Mouse (Mus musculus) right cerebral cortex, postnatal 4 days (tissue): ENCODE measurements around the gene Tle2.
A peak's percentile ranks its signal among the peaks of the same experiment; 100 is the strongest.

Experiments
- DNase-seq: peaks from one replicate; pipeline ENCODE4 v3.0.0-alpha.2; 2022

The Tle2 gene

GRCm38 (mm10) chr10:81575208-81575631 is 859 bp downstream of the Tle2 start:
- peak; percentile 47 for DNase-seq

DNA sequence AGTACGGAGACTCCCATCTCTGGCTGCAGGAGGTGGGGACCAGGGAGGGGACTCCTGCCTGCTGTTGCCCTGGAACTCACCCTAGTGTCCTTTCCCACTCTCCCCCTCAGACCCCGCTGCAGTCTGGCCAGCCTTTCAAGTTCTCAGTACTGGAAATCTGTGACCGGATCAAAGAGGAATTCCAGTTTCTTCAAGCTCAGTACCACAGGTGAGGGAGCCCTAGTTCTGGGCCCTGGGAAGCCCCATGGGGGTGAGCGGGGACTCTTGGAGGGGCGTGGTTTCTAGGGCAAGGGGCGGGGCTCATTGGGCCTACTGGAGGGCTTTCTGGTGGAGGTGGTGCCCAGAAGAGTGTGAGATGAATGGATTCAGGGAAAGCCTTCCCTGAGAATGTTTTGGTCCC is 1.3 kb downstream of the Tle2 start:
- no peak for DNase-seq

DNA sequence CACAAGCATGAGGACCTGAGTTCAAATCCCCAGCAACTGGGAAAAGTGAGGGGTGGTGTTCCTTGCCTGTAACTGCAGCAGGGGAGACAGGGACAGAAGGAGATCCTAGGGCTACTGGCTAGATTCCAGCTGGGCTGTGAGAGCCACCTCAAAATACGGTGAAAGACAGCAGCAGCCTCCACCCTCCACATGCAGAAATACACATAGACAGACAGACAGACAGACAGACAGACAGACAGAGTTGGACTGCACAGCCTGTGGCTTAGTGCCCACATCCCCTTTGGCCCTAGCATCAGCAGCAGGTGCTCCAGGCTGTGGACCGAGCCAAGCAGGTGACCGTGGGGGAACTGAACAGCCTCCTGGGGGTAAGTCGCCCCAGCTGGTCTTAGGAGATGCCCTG is 5.6 kb downstream of the Tle2 start:
- DNase-seq: no peak

DNA sequence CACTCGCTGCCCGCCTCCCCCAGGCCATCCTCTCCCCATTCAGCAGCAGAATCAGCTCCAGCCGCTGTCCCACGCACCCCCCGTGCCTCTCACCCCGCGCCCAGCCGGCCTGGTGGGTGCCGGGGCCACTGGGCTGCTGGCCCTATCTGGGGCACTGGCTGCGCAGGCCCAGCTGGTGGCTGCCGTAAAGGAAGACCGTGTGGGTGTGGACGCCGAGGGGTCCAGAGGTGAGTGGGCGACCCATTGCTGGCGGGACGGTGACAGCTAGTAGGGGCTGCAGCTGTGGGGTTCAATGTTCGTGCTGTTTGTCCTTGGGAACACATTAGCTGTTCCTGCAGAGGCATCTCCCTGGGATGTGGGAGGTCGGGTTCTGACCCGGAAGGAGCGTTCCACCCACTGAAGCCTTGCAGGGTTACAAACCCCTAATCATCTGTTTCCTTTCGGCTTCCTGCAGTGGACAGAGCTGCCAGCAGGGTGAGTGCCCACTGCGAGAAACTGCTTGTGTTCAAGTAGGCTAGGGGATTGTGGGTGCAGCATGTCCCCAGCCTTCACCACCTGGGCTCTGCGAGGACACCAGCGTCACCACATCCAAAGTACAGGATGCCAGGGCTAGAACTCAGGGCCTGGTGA is 6.2 kb downstream of the Tle2 start:
- DNase-seq: no peak

DNA sequence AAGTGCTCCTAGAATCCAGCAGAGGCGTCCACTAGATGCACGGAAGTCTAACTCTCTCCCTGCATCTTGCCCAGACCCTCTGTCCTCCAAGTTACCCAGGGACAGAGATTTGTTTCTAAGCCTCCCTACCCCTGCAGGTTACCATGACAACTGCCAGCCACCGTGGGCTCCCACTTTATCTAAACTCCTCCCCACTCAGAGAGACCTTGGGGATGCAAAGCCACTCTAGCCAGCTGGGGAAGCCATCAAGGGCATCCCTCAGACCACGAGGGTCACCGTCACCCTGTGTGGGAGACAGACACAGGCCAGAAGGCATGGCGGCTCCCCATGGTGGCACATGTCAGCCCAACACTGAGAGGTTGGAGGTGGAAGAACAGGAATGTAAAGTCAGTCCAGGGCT is 9.0 kb downstream of the Tle2 start:
- no peak for DNase-seq

GRCm38 (mm10) chr10:81588739-81589138 is 14.4 kb downstream of the Tle2 start:
- DNase-seq: no peak

DNA sequence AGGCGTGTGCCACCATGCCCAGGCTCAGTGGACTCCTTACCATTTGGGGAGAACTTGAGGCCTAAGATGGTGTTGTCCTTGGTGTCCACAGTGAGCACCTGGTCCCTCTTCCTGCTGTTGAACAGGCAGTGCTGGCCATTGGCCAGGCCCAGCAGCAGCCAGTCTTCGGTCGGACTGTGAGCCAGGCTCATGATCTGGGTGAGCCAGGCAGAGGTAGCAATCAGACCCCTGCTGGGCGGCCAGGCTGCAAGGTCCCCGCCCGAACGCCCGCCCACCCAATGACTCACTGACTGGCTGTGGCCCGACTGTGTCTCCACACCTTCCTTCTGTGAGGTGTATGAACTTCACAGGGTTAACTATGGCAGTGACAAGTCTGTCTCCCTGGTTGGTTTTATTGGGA is 17.5 kb downstream of the Tle2 start:
- no peak for DNase-seq

- no peak for DNase-seq
Observed at GRCm38 (mm10) chr10:81592631-81593030, 18.3 kb downstream of the Tle2 start.

DNA sequence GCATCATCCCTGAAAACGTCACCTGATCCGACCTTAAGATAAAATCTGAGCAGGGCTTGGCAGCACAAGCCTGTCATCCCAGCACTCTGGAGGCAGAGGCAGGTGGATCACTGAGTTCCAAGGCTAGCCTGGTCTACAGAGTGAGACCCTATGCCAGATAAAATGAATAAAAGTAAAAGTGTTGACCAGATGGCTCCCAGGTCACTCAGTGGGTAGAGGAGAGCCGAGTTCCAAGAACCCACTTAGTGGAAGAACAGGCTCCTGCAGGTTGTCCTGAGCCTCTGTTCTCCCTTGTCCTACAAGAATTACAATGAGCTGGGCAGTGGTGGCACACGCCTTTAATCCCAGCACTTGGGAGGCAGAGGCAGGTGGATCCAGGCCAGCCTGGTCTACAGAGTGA is 18.9 kb downstream of the Tle2 start:
- DNase-seq: no peak

GRCm38 (mm10) chr10:81593935-81594334 is 19.6 kb downstream of the Tle2 start:
- DNase-seq: no peak

- DNase-seq: no peak
Observed at GRCm38 (mm10) chr10:81595599-81595998, 21.2 kb downstream of the Tle2 start.

- no peak for DNase-seq
Observed at GRCm38 (mm10) chr10:81596611-81597010, 22.2 kb downstream of the Tle2 start.

- no peak for DNase-seq
Observed at GRCm38 (mm10) chr10:81597137-81597950, 23.0 kb downstream of the Tle2 start.

- no peak for DNase-seq
Observed at GRCm38 (mm10) chr10:81598342-81598741, 24.0 kb downstream of the Tle2 start.

DNA sequence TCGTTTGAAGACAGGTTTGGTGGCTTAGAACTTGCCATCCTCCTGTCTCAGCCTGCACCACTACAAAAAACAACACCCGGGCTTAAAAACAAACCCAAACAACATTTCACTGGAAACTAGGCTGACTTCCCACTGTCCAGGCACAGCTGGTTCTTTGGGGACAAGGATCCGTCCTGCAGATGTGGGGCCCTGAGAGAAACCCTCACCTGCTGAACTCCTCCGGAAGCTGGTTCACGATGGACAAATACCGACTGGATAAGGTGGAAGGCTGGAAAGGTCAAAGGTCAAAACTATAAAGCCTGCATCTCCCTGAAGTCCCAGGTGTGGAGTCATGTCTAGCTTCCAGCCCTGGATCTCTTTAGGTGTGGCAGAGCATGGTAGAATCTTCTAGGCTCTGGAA is 24.5 kb downstream of the Tle2 start:
- no peak for DNase-seq

DNA sequence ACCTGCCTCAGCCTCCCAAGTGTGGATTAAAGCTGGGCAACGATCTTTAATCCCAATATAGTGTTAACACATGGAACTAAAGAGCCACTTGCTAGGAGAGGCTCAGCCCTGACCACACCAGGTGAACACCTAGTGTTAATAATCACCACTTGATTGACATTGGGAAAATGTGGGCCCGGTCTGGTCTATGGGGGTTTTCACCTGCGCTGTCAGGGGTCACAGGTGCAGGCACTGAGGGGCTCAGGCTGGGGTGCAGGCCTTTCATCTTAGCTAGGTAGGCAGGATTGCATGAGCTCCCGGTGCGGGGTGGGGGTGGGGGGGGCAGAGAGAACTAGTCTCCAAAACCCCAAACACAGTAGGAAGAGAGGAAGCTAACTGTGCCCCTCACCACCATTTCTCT is 25.3 kb downstream of the Tle2 start:
- DNase-seq: no peak

- DNase-seq: no peak
Observed at GRCm38 (mm10) chr10:81600096-81600495, 25.7 kb downstream of the Tle2 start.

GRCm38 (mm10) chr10:81600738-81601203 is 26.4 kb downstream of the Tle2 start, which contains the start of gene Tle6:
Tle6 (minus strand) TSS chr10:81601073.
- peak; percentile 97 for DNase-seq

GRCm38 (mm10) chr10:81601396-81601905 is 27.1 kb downstream of the Tle2 start:
- DNase-seq: no peak

DNA sequence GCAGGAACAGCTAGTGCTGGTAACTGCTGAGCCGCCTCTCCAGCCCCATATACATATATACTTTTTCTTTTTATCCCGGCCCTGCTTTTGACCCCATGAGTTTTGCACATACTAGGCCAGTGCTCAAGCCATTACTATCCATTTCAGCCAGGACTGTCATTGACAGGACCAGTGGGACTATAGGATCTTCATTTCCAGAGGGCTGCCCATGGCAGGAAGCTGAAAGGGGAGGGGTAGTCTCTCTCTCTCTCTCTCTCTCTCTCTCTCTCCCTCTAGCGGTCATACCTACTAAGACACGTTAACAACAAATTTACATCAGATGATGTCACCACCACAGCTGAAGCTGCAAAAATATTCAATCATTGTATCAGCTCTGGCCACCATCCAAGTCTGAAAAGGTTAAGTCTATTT is 28.4 kb downstream of the Tle2 start:
- no peak for DNase-seq

DNA sequence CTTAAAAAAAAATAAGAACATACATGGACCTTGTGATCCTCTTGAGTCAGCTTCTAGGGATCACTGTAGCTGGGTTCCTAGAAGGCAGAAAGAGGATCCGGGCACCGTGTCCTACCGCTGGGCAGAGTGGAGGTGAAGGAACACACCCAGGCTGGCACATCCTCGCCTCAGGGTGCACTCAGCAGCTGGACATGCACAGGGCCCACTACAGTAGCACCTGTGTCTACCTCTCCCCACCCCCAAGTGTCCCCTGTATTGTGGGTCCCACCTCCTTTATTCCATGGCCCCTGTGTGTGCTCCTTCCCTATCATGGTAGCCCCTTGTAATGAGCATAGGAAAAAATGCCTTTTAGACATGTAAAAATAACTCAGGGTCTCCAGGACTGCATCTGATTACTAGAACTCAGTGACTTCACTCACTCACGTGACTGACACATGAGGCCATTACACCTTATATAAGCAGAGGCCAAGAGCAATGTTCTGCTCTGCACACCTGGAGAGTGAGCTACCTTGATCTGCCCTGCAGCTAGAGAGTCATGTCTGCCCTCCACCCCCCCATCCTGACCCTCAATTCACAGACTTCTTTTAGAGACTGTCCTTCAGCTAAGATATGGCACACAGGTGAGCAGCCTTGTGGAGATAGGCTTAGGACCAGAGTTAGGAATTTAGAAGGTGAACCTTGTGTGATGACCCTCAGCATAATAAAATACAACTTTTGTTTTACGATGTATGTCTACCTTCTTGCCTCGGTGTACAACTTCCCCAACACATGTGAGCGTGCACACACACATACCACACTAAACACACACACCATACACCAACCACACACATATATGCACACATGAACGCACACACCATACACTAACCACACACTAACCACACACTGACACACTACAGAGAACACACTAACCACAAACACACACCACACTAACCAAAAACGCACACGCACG is 29.9 kb downstream of the Tle2 start:
- DNase-seq: no peak

DNA sequence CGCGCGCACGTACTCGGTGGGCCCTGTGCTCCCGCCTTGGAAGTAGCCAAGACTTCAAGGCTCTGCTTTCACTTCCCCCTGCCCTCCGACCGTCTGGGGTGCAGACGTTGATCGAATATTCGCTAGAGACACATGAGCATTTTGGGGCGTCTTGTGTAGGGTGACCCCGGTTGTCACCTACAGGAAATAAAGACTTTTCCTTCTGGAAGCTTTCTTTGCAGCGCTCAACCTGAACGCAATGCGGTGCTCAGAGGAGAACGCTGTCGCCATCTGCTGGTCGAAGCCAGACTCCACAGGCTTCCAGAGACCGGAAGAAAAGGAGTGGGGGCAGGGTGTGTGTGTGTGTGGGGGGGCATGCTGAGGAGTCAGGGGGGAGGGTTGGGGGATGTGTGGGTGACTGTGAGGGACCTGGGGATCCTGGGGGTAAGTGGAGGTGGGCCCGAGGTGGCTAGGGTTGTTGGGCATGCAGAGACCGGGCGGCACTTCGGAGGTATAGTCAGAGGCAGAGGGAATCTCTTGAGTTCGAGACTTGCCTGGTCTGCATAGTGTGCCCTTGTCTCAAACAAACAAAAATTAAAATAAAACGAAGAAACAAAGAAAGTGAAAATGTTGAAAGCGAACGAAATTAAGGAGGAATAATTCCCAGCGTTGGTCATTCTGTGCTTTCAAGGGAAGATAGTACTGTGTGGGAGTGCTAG is 30.8 kb downstream of the Tle2 start:
- peak; percentile 94 for DNase-seq

- no peak for DNase-seq
Observed at GRCm38 (mm10) chr10:81605666-81605973, 31.3 kb downstream of the Tle2 start.
